18 mouse cellular contexts compared by ENCODE assay signal in genomic region chr10:3139306-3139705, GRCm38 (mm10).
"Had no signal": no experiment of that assay in that cellular context is flagged by ENCODE, and none has a peak within 500 bp of the region (broad histone marks: within the 10 kb centered on the region; RNA-seq: fewer than 3 reads in every experiment).

No protein-coding gene starts in this region.

- H3K27me3 ChIP-seq: midbrain, embryonic 13.5 days; midbrain, embryonic 15.5 days; neural tube, embryonic 13.5 days; neural tube, embryonic 15.5 days had no signal

- H3K27ac ChIP-seq: midbrain, embryonic 13.5 days; midbrain, embryonic 15.5 days; neural tube, embryonic 13.5 days; neural tube, embryonic 15.5 days had no signal

- DNase-seq: lung, adult 18-20 months; lung, embryonic 14.5 days; lung, postnatal 10 days; lung, postnatal 4 days; retina, postnatal 1 day; right cerebral cortex, adult 18-20 months; right cerebral cortex, postnatal 25 days; right cerebral cortex, postnatal 4 days; spleen, adult 18-20 months; thymus, adult 18-20 months; thymus, postnatal 14 days; thymus, postnatal 36 days had no signal

- H3K4me1 ChIP-seq: midbrain, embryonic 13.5 days; midbrain, embryonic 15.5 days; neural tube, embryonic 13.5 days; neural tube, embryonic 15.5 days had no signal

- ATAC-seq: midbrain, embryonic 13.5 days; midbrain, embryonic 15.5 days had no signal

- H3K4me2 ChIP-seq: lung, embryonic 14.5 days; midbrain, embryonic 11.5 days; midbrain, embryonic 13.5 days; midbrain, embryonic 15.5 days; neural tube, embryonic 13.5 days; neural tube, embryonic 15.5 days had no signal

- H3K9ac ChIP-seq: lung, embryonic 14.5 days; midbrain, embryonic 13.5 days; midbrain, embryonic 15.5 days; neural tube, embryonic 13.5 days; neural tube, embryonic 15.5 days had no signal

- H3K4me3 ChIP-seq: midbrain, embryonic 13.5 days; midbrain, embryonic 15.5 days; myocyte; neural tube, embryonic 13.5 days; neural tube, embryonic 15.5 days had no signal

- H3K36me3 ChIP-seq: midbrain, embryonic 13.5 days; midbrain, embryonic 15.5 days; neural tube, embryonic 13.5 days; neural tube, embryonic 15.5 days had no signal

- H3K9me3 ChIP-seq: neural tube, embryonic 15.5 days had no signal
